Mouse (Mus musculus) liver, embryonic 14.5 days (tissue): ENCODE results near the gene Bnip1. TPM values are rescaled to one million over a fixed set of nuclear protein-coding genes. Genes with fewer than 3 reads are reported as not detected.
A peak's percentile ranks its signal among the peaks of the same experiment; 100 is the strongest.

Experiments
- ATAC-seq: fragments of 200-750 bp; cut with Nextera tagmentation; 2 replicates; pipeline ENCODE4 v1.8.0; 2017; ENCODE audit warnings: moderate number of reproducible peaks, mild to moderate bottlenecking, moderate library complexity; ENCODE audit not compliant: insufficient read depth
- DNase-seq, 3 experiments: peaks; one replicate each; pipeline ENCODE4 v3.0.0-alpha.2; 2012 to 2013; ENCODE audit warnings: low read depth in 3 of 3, low spot score in 3 of 3
- H3K27ac ChIP-seq: fragments of 300-500 bp; sonication (generic); 2 replicates; pipeline ENCODE4 v1.5.1; 2014; ENCODE audit warnings: moderate library complexity, mild to moderate bottlenecking, control low read depth, inconsistent platforms
- H3K27me3 ChIP-seq: fragments of 300-500 bp; sonication (generic); 2 replicates; pipeline ENCODE4 v1.6.1; 2014; ENCODE audit warnings: mild to moderate bottlenecking, low read length, moderate library complexity; ENCODE audit not compliant: control insufficient read depth, insufficient read depth
- H3K36me3 ChIP-seq: fragments of 300-500 bp; sonication (generic); replicated peaks from 2 replicates; pipeline ENCODE4 v1.6.1; 2014; ENCODE audit warnings: low read depth; ENCODE audit not compliant: control insufficient read depth, insufficient read depth
- H3K4me1 ChIP-seq, 2 experiments: fragments of 200-500 bp in 1 of 2; fragments of 300-500 bp in 1 of 2; sonication (generic) in 1 of 2; replicated peaks; 2 replicates each; pipeline ENCODE4 v1.6.1; 2012 to 2014; ENCODE audit warnings: antibody characterized with exemption in 1 of 2, inconsistent platforms in 1 of 2, low read length in 1 of 2; ENCODE audit not compliant: control insufficient read depth in 2 of 2, insufficient read depth in 2 of 2
- H3K4me2 ChIP-seq: fragments of 300-500 bp; sonication (generic); 2 replicates; pipeline ENCODE4 v1.6.1; 2014; ENCODE audit warnings: low read depth, mild to moderate bottlenecking, control low read depth, moderate library complexity
- H3K4me3 ChIP-seq, 2 experiments: fragments of 200-500 bp in 1 of 2; fragments of 300-500 bp in 1 of 2; sonication (generic) in 1 of 2; 2 replicates each; pipeline ENCODE4 v1.5.1; 2012 to 2014; ENCODE audit warnings: low read depth in 2 of 2, low read length in 2 of 2, mild to moderate bottlenecking in 2 of 2, control low read depth in 1 of 2, inconsistent platforms in 1 of 2, moderate library complexity in 1 of 2; ENCODE audit not compliant: insufficient read depth in 1 of 2
- H3K9ac ChIP-seq: fragments of 300-500 bp; sonication (generic); replicated peaks from 2 replicates; pipeline ENCODE4 v1.6.1; 2014; ENCODE audit warnings: mild to moderate bottlenecking, control low read depth, moderate library complexity
- H3K9me3 ChIP-seq: fragments of 300-500 bp; sonication (generic); 2 replicates; pipeline ENCODE4 v1.6.1; 2016; ENCODE audit warnings: low read length, mixed read lengths; ENCODE audit not compliant: control insufficient read depth
- CTCF ChIP-seq: IDR thresholded peaks from 2 replicates; pipeline ENCODE4 v1.5.1; 2016; ENCODE audit warnings: antibody characterized with exemption, low read depth, control low read depth
- EP300 ChIP-seq: IDR thresholded peaks from 2 replicates; pipeline ENCODE4 v1.6.1; 2016; ENCODE audit warnings: antibody characterized with exemption, low read depth
- WGBS: fragments of 180-500 bp; shearing (Covaris S2); extraction: QIAGEN DNeasy Blood & Tissue Kit; methylation state at CpG from one replicate; pipeline ENCODE4 v1.1.7; 2014; ENCODE audit not compliant: insufficient replicate concordance; 5-methylcytosine and 5-hydroxymethylcytosine counted together
- polyA plus RNA-seq, 2 experiments: library from polyadenylated mRNA; depleted of rRNA in 1 of 2; stranded (reverse) in 1 of 2; unstranded in 1 of 2; fragments of >200 nt; fragmentation: Nextera tagmentation in 1 of 2; extraction: Ambion mirVana in 1 of 2; gene quantifications; 2 replicates each; pipeline versions ENCODE4 v1.2.1 to v1.2.3; 2012 to 2014

Bnip1 gene
- polyA plus RNA-seq, 2 experiments, result 13.7 to 15.0 TPM

- Histone ChIP-seq H3K4me3 (no peak overlapping the region), H3K9me3 (no peaks in the 10 kb centered on the region), H3K36me3 (peaks cover 11% of the 10 kb centered on the region), H3K4me2 (no peak overlapping the region), H3K27ac (no peak overlapping the region), H3K27me3 (no peaks in the 10 kb centered on the region), H3K4me1 (no peaks in the 10 kb centered on the region), H3K9ac (no peak overlapping the region)
- no peak for DNase-seq
- WGBS, result 63% methylated on average over 5 of the region's 5 CpGs
- no peak for TF ChIP-seq EP300
- no peak for ATAC-seq
Observed at GRCm38 (mm10) chr17:26793068-26793765, 12.4 kb downstream of the Bnip1 start.

- Histone ChIP-seq H3K36me3 (peaks cover 11% of the 10 kb centered on the region), H3K4me1 (no peaks in the 10 kb centered on the region), H3K27me3 (no peaks in the 10 kb centered on the region), H3K9me3 (no peaks in the 10 kb centered on the region), H3K9ac (no peak overlapping the region), H3K4me3 (no peak overlapping the region), H3K27ac (no peak overlapping the region), H3K4me2 (no peak overlapping the region)
- WGBS, result 19% methylated on average over 3 of the region's 3 CpGs
- no peak for ATAC-seq
- no peak for TF ChIP-seq EP300
- peak; percentile 81 for TF ChIP-seq CTCF
- no peak for DNase-seq
Observed at GRCm38 (mm10) chr17:26794744-26795143, 13.9 kb downstream of the Bnip1 start.

- ATAC-seq, result no peak
Observed at GRCm38 (mm10) chr17:26795386-26795785, 14.5 kb downstream of the Bnip1 start.

DNA sequence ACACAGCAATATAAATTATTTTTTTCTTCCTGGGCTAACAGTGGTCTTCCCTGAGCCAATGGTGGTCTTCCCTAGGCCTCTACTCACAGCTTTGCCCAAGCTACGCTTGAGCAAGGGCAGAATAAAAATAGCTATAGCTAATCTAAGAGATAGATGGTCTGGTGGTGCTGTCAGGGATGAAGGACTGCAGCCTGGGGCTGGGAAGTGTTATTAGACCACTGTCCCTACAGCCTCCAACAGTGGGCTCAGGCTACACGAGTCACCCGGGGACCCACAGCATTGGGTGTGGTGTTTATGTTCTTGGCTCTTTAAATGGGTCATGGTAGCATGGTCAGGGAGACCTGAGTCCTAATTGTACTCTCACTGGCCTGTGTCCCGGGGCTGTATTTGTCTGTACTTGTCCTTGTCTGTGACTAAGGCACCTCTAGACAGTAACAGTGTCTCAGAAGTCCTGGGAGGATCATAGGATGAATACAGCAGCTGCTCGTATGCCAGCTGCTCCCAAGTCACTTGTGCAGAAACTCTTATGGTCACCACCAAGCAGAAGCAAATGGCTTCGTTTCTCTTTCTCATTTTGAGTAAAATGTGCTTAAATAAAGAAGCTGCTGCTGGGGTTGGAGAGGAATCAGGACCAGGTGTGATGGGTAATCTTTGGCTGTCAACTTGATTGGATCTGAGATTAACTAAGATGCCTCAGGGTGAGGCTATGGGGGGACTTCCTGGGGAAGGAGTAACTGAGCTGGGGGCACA, 16.7 kb downstream of the Bnip1 start:
- no peaks in the 10 kb centered on the region for H3K9me3 ChIP-seq
- H3K4me2 ChIP-seq, result no peak overlapping the region
- no peaks in the 10 kb centered on the region for H3K36me3 ChIP-seq
- TF ChIP-seq CTCF (no peak), EP300 (no peak)
- no peaks in the 10 kb centered on the region for H3K27me3 ChIP-seq
- no peak for DNase-seq
- 50% methylated on average over 6 of the region's 6 CpGs for WGBS
- H3K9ac ChIP-seq, result no peak overlapping the region
- no peak overlapping the region for H3K27ac ChIP-seq
- no peak for ATAC-seq
- H3K4me1 ChIP-seq, result no peaks in the 10 kb centered on the region
- no peak overlapping the region for H3K4me3 ChIP-seq

More at GRCm38 (mm10) chr17:26795386-26795785, 14.5 kb downstream of the Bnip1 start:
- Histone ChIP-seq H3K27me3 (no peaks in the 10 kb centered on the region), H3K9ac (no peak overlapping the region), H3K36me3 (peaks cover 11% of the 10 kb centered on the region), H3K4me3 (no peak overlapping the region), H3K4me1 (no peaks in the 10 kb centered on the region), H3K4me2 (no peak overlapping the region), H3K27ac (no peak overlapping the region), H3K9me3 (no peaks in the 10 kb centered on the region)
- no peak for DNase-seq
- no peak for TF ChIP-seq CTCF
- TF ChIP-seq EP300, result no peak
- 62% methylated on average over 7 of the region's 7 CpGs for WGBS

- Histone ChIP-seq H3K9me3 (no peaks in the 10 kb centered on the region), H3K4me2 (no peak overlapping the region), H3K27me3 (no peaks in the 10 kb centered on the region), H3K4me1 (no peaks in the 10 kb centered on the region), H3K36me3 (no peaks in the 10 kb centered on the region), H3K4me3 (no peak overlapping the region), H3K9ac (no peak overlapping the region), H3K27ac (no peak overlapping the region)
- ATAC-seq (no peak), DNase-seq (no peak)
- WGBS, result 70% methylated on average over 3 of the region's 3 CpGs
- TF ChIP-seq EP300 (no peak), CTCF (no peak)
Observed at GRCm38 (mm10) chr17:26802886-26803285, 22.0 kb downstream of the Bnip1 start.
